In the genomic region with DNA sequence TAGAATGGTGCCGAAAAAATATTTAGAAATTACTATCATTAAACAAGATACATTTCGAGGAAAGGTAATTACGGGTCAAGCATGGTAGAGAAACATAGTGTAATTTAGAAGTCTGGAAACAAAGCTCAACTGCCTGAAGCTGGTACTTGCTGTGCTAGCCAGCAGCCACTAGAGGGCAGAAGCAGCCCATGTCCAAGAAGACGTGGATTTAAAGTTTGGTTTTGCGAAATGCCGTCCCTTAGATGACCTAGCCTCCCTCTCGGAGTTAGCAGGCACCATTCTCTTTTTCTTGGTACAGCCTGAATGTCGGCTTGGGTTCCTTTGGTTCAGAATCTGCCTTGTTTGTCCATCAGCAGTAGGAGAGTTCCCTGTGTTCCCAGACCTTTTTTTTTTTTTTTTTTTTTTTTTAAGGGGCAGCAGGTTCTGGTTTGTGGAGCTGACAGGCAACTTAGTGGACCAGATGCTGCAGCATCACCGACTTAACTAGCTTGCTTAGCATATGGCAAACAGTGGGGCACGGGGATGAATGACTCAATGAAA, we compare ENCODE assay signal across 8 mouse cellular contexts. TPM values are rescaled to one million over a fixed set of nuclear protein-coding genes. Genes with fewer than 3 reads are reported as not detected.
A peak's percentile ranks its signal among the peaks of the same experiment; 100 is the strongest.
DNase-seq lines count a peak whose midpoint lies in the region; ATAC-seq and TF ChIP-seq lines count a peak whose summit lies in the region.

No protein-coding gene starts in this region.

- no peak overlapping the region for H3K27ac ChIP-seq in kidney, embryonic 14.5 days (ENCODE audit: low read depth, low read length)
- H3K27ac ChIP-seq in ES-E14 (ENCODE audit: insufficient read depth, low read depth, low read length, poor library complexity, severe bottlenecking): no peak overlapping the region
- H3K27ac ChIP-seq in forebrain, postnatal 0 days (ENCODE audit: low read depth, low read length): no peak overlapping the region
- no peak overlapping the region for H3K27ac ChIP-seq in midbrain, embryonic 15.5 days

- H3K27me3 ChIP-seq in kidney, embryonic 14.5 days (ENCODE audit: control insufficient read depth, insufficient read depth, low read length): peaks cover 22% of the 10 kb centered on the region
- H3K27me3 ChIP-seq in forebrain, postnatal 0 days (ENCODE audit: insufficient read depth, low read length): peaks cover 8% of the 10 kb centered on the region
- peaks cover 10% of the 10 kb centered on the region; the same call in 1 of the 2 replicates for H3K27me3 ChIP-seq in midbrain, embryonic 15.5 days (replicated peaks)

- no peaks in the 10 kb centered on the region for H3K4me1 ChIP-seq in kidney, embryonic 14.5 days (ENCODE audit: control insufficient read depth, insufficient read depth, low read length)
- no peaks in the 10 kb centered on the region for H3K4me1 ChIP-seq in ES-E14 (ENCODE audit: control insufficient read depth in 2 of 2, insufficient read depth in 2 of 2, low read length in 2 of 2, poor library complexity in 1 of 2)
- H3K4me1 ChIP-seq in forebrain, postnatal 0 days (ENCODE audit: insufficient read depth): no peaks in the 10 kb centered on the region
- no peaks in the 10 kb centered on the region; the same call in 1 of the 2 replicates for H3K4me1 ChIP-seq in midbrain, embryonic 15.5 days

- no peak overlapping the region for H3K4me3 ChIP-seq in kidney, embryonic 14.5 days (ENCODE audit: low read length)
- H3K4me3 ChIP-seq in ES-E14 (ENCODE audit: insufficient read depth in 1 of 2, low read depth in 1 of 2, low read length in 2 of 2, poor library complexity in 1 of 2, severe bottlenecking in 1 of 2): no peak overlapping the region
- no peak overlapping the region for H3K4me3 ChIP-seq in forebrain, postnatal 0 days (ENCODE audit: low read depth, low read length)
- no peak overlapping the region for H3K4me3 ChIP-seq in midbrain, embryonic 15.5 days

- no peaks in the 10 kb centered on the region for H3K36me3 ChIP-seq in kidney, embryonic 14.5 days (ENCODE audit: control insufficient read depth, insufficient read depth, low read length)
- no peaks in the 10 kb centered on the region for H3K36me3 ChIP-seq in ES-E14 (ENCODE audit: control insufficient read depth, insufficient read depth, low read length, poor library complexity, severe bottlenecking)
- no peaks in the 10 kb centered on the region for H3K36me3 ChIP-seq in forebrain, postnatal 0 days (ENCODE audit: insufficient read depth)
- no peaks in the 10 kb centered on the region for H3K36me3 ChIP-seq in midbrain, embryonic 15.5 days (replicated peaks)

- in situ Hi-C loops in ES-E14 (cut with MboI; ENCODE audit: low sequenced_read_pairs in 2 of 2, unreplicated experiment in 2 of 2): no loop called here

- no peak overlapping the region for H3K4me2 ChIP-seq in kidney, embryonic 14.5 days (replicated peaks; ENCODE audit: low read depth, low read length)
- H3K4me2 ChIP-seq in forebrain, postnatal 0 days (ENCODE audit: low read depth): no peak overlapping the region
- peak overlapping the region; percentile 14; the same call in 1 of the 2 replicates for H3K4me2 ChIP-seq in midbrain, embryonic 15.5 days

- H3K9me3 ChIP-seq in kidney, embryonic 14.5 days (ENCODE audit: control insufficient read depth, low read length): no peaks in the 10 kb centered on the region
- H3K9me3 ChIP-seq in ES-E14 (ENCODE audit: control insufficient read depth, insufficient read depth, low read depth, low read length): no peaks in the 10 kb centered on the region
- no peaks in the 10 kb centered on the region for H3K9me3 ChIP-seq in forebrain, postnatal 0 days (ENCODE audit: low read length)
- H3K9me3 ChIP-seq in midbrain, embryonic 15.5 days: no peaks in the 10 kb centered on the region

- TF ChIP-seq CTCF in forebrain, postnatal 0 days (IDR thresholded peaks at IDR 0.05; ENCODE audit: low read depth): peak; percentile 97

- DNase-seq in kidney, adult 18-20 months: peak; percentile 49
- peak; percentile 59 for DNase-seq in ES-E14 (ENCODE audit: low read depth, low spot score)
- peak; percentile 41 for DNase-seq in c-Kit-positive CD71-negative TER-119-negative erythroid progenitor cells, embryonic 14.5 days (ENCODE audit: low read depth)
- peak; percentile 84 for DNase-seq in forebrain, postnatal 0 days
- DNase-seq in large intestine, adult 2 months (ENCODE audit: low read depth, low spot score): peak; percentile 10
- DNase-seq in thymus, postnatal 14 days: peak; percentile 18

- H3K9ac ChIP-seq in kidney, embryonic 14.5 days (ENCODE audit: low read depth, low read length): no peak overlapping the region
- H3K9ac ChIP-seq in ES-E14 (ENCODE audit: insufficient read depth, low read depth, low read length, poor library complexity, severe bottlenecking): no peak overlapping the region
- H3K9ac ChIP-seq in forebrain, postnatal 0 days: no peak overlapping the region
- no peak overlapping the region for H3K9ac ChIP-seq in midbrain, embryonic 15.5 days

- no peak for ATAC-seq in kidney, embryonic 14.5 days (ENCODE audit: low FRiP score, low TSS enrichment)
- ATAC-seq in forebrain, postnatal 0 days: no peak
- no peak for ATAC-seq in midbrain, embryonic 15.5 days (replicated peaks)

- 3% methylated on average over 10 of the region's 10 CpGs for WGBS in kidney, embryonic 14.5 days
- WGBS in forebrain, postnatal 0 days: 4% methylated on average over 10 of the region's 10 CpGs
- 2% methylated on average over 10 of the region's 10 CpGs for WGBS in large intestine, adult 2 months
- 4% methylated on average over 10 of the region's 10 CpGs for WGBS in midbrain, embryonic 15.5 days

TF ChIP-seq in ES-E14, 5 proteins besides CTCF, POLR2A, EP300 and RAD21:
- TF ChIP-seq ZC3H11A (IDR thresholded peaks at IDR 0.05; ENCODE audit: borderline replicate concordance, low read depth, low read length): peak; percentile 78; the same call in 1 of the 2 replicates
- TF ChIP-seq ZNF384 (IDR thresholded peaks at IDR 0.05; ENCODE audit: low read depth, low read length): peak; percentile 97
- no peak for TF ChIP-seq MAFK (IDR thresholded peaks at IDR 0.05; ENCODE audit: insufficient read depth, low read depth, low read length)

RNA-seq across cellular contexts. Expression of gene Lyzl6, which starts 0.8 kb away (rescaled TPM):
- not detected in 2 replicates for polyA plus RNA-seq in kidney, embryonic 14.5 days (2014; fragmentation: Nextera tagmentation; extraction: Ambion mirVana)
- not detected in 2 replicates for total RNA-seq in ES-E14 (2012; rRNA removed)
- total RNA-seq in forebrain, postnatal 0 days (2014; rRNA removed): not detected in 2 replicates
- not detected in 2 replicates for polyA plus RNA-seq in forebrain, postnatal 0 days (2015; fragmentation: Nextera tagmentation; extraction: Ambion mirVana)
- not detected in 2 replicates for polyA plus RNA-seq in large intestine, adult 2 months (2012; rRNA removed)
- not detected in 2 replicates for polyA plus RNA-seq in midbrain, embryonic 15.5 days (2015; fragmentation: Nextera tagmentation; extraction: Ambion mirVana)

RNA-seq across cellular contexts. Expression of gene Rprml, which starts 9.9 kb away (rescaled TPM):
- not detected in 2 replicates for polyA plus RNA-seq in kidney, embryonic 14.5 days (2014; fragmentation: Nextera tagmentation; extraction: Ambion mirVana)
- total RNA-seq in ES-E14 (2012; rRNA removed): 0.49 and 0.63 TPM in 2 replicates
- total RNA-seq in forebrain, postnatal 0 days (2014; rRNA removed): 44.8 and 56.6 TPM in 2 replicates
- 65.4 and 71.1 TPM in 2 replicates for polyA plus RNA-seq in forebrain, postnatal 0 days (2015; fragmentation: Nextera tagmentation; extraction: Ambion mirVana)
- polyA plus RNA-seq in large intestine, adult 2 months (2012; rRNA removed): 1.2 and 1.5 TPM in 2 replicates
- 1.1 TPM in 2 replicates for polyA plus RNA-seq in midbrain, embryonic 15.5 days (2015; fragmentation: Nextera tagmentation; extraction: Ambion mirVana)

RNA-seq across cellular contexts. Expression of gene Gm884, which starts 18.5 kb away (rescaled TPM):
- not detected in 2 replicates for polyA plus RNA-seq in kidney, embryonic 14.5 days (2014; fragmentation: Nextera tagmentation; extraction: Ambion mirVana)
- total RNA-seq in ES-E14 (2012; rRNA removed): under 0.01 and 0.04 TPM in 2 replicates
- total RNA-seq in forebrain, postnatal 0 days (2014; rRNA removed): not detected in 2 replicates
- not detected in 2 replicates for polyA plus RNA-seq in forebrain, postnatal 0 days (2015; fragmentation: Nextera tagmentation; extraction: Ambion mirVana)
- not detected in 2 replicates for polyA plus RNA-seq in large intestine, adult 2 months (2012; rRNA removed)
- polyA plus RNA-seq in midbrain, embryonic 15.5 days (2015; fragmentation: Nextera tagmentation; extraction: Ambion mirVana): not detected in 2 replicates

RNA-seq across cellular contexts. Expression of gene Gosr2, which starts 58.2 kb away (rescaled TPM):
- 46.7 and 82.7 TPM in 2 replicates for polyA plus RNA-seq in kidney, embryonic 14.5 days (2014; fragmentation: Nextera tagmentation; extraction: Ambion mirVana)
- total RNA-seq in ES-E14 (2012; rRNA removed): 47.6 and 70.2 TPM in 2 replicates
- total RNA-seq in forebrain, postnatal 0 days (2014; rRNA removed): 91.6 and 117 TPM in 2 replicates
- 102 and 103 TPM in 2 replicates for polyA plus RNA-seq in forebrain, postnatal 0 days (2015; fragmentation: Nextera tagmentation; extraction: Ambion mirVana)
- polyA plus RNA-seq in large intestine, adult 2 months (2012; rRNA removed): 65.0 and 102 TPM in 2 replicates
- polyA plus RNA-seq in midbrain, embryonic 15.5 days (2015; fragmentation: Nextera tagmentation; extraction: Ambion mirVana): 90.3 and 92.5 TPM in 2 replicates

Comparison
In these comparisons a context has a peak if more than half of its experiments do, and no peak if none do; other contexts are left out.
1. DNase-seq: peak in every context shown above with its lines; median percentile 84 in forebrain, postnatal 0 days; 59 in ES-E14; 49 in kidney, adult 18-20 months; 41 in c-Kit-positive CD71-negative TER-119-negative erythroid progenitor cells, embryonic 14.5 days; 18 in thymus, postnatal 14 days; 10 in large intestine, adult 2 months.
2. RNA of gene Rprml, which starts 9.9 kb away (polyA plus RNA-seq): 65.4 to 71.1 TPM in forebrain, postnatal 0 days; 1.2 to 1.5 TPM in large intestine, adult 2 months, 1.1 TPM in midbrain, embryonic 15.5 days and not detected in kidney, embryonic 14.5 days; every median in the first group is over 10 times any median in the second.